Mouse (Mus musculus) erythroblast, adult 5-6 weeks (primary cell): ENCODE results near the gene Cldn18. TPM values are rescaled to one million over a fixed set of nuclear protein-coding genes. Genes with fewer than 3 reads are reported as not detected.

Source experiments
- ATAC-seq: replicated peaks from 2 replicates; pipeline ENCODE4 v1.8.0; 2016; ENCODE audit warnings: moderate number of reproducible peaks, mild to moderate bottlenecking, moderate TSS enrichment, inconsistent platforms; ENCODE audit not compliant: poor library complexity, low FRiP score, severe bottlenecking
- total RNA-seq, 2 experiments: library from RNA; stranded (forward) in 1 of 2; stranded (reverse) in 1 of 2; fragments of 150-400 nt in 1 of 2; fragments of 200-764, 138-1000 nt in 1 of 2; gene quantifications; 2 replicates each; pipeline versions ENCODE4 v1.2.3 to v1.2.4; 2015 to 2017; ENCODE audit warnings: low replicate concordance in 2 of 2

The Cldn18 gene
- total RNA-seq (2015; ENCODE audit: low replicate concordance) (not detected in 2 replicates), total RNA-seq (2017; ENCODE audit: low replicate concordance) (not detected in 2 replicates)

DNA sequence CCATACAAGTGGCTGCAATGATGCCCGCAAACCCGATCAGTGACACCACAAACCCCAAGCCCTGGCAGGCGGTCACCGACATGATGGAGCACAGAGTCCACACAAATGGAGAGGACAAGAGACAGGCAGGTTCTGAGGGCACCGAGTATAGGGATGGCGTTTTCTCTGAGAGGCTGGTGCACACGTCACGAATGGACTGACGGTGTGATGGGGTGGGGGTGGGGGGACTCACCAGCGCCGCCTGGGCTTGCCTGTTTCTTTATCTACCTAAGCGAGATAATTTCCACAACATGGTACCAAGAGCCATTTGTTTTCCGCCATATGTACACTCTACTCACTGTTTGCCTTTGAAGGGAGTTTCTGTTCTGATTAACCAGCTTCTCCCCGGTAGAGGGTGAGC, at the start of gene Cldn18:
TSS of gene Cldn18 (minus strand) at position 134 of the 400 bp plus-strand sequence.
- no peak for ATAC-seq

DNA sequence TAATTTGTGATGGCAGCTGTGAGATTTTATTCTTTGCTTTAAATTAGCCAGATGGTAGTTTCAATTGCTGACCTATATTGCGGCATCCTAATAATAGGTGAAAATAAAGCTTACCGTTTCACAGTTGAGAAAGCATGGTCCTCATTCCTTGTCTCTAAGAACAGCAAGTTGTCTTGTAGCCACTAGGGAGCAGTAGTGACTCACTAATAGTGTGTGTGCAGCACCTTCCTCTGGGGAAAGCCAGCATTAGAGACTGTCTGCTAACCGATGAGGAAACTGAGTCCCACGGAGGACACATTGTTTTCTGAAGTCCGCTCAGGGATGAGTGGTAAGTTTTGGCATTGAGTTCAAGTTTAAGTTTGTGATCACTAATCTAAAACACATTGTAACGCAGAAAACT, 46.5 kb upstream of the Cldn18 start:
- ATAC-seq: no peak

DNA sequence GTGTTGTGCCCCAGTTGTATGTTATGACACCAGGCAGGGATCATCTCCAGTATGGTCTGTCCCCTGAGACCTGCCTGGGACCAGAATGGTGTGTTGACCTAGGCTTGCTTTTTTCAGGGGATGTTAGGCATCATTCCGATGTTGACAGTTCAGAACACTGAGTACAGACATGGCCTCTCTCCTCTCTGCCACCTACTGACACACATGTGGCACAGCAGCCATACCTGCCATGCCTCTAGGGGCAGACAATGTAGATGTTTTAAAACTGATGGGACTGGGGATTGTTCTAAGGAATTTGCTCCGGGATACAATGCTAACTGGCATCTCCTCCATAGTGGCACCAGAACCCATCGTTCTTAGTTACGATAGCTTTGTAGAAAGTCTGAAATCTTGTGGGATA, 33.2 kb upstream of the Cldn18 start:
- ATAC-seq: no peak

DNA sequence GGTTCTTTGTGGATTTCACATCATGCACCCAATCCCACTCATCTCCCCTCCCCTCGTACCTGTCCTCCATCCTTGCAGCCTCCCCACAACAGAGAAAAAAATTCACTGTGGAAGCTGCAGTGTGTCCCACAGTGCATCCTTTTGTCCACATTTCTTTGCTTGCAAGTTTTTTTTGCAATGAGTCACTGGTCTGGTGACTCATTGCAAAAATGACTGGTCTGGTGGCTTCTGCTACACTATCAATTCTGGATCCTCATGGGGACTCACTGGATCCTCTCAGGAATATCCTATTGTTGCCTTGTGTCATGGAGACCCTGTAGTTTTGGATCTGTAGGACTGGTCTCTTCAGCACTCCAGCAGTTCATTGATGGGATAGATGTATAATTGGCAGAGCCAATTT, 31.2 kb upstream of the Cldn18 start:
- no peak for ATAC-seq

DNA sequence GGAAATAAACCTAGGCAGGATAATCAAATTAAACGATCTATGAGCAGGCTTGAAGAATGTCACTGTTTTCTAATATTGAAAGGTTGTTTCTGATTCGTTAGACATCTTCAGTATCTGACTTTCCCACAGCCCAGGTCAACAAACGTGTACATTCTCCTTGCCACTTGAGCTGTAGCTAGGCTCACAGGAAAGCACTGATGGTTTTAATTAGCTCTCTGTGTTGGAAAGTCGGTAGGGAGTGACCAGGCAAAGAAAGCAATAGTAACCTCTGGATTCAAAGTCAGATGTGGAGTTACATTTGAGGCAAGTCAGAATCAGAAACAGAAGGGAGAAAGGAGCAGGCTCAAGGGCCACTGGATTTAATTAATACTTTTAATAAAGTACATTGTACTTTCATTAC, 30.7 kb upstream of the Cldn18 start:
- ATAC-seq: no peak

DNA sequence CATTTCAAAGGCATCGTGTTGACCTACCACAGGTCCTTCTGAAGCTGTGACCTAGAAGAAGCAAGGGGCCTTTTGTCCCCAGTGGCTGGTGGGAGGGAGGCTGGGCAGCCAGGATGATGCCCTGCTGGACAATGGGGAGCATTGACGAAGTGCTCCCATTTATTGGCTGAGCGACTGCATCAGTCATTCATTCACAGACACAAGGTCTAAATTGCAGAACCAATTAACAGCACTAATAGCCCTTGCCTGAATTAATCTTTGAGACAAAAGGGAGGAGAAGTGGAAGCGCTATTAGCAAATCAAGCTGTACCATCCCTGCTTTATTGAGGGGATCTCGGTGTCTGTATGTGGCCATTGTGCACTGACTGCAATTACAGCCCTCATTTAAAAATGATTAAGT, 27.5 kb upstream of the Cldn18 start:
- ATAC-seq: no peak

DNA sequence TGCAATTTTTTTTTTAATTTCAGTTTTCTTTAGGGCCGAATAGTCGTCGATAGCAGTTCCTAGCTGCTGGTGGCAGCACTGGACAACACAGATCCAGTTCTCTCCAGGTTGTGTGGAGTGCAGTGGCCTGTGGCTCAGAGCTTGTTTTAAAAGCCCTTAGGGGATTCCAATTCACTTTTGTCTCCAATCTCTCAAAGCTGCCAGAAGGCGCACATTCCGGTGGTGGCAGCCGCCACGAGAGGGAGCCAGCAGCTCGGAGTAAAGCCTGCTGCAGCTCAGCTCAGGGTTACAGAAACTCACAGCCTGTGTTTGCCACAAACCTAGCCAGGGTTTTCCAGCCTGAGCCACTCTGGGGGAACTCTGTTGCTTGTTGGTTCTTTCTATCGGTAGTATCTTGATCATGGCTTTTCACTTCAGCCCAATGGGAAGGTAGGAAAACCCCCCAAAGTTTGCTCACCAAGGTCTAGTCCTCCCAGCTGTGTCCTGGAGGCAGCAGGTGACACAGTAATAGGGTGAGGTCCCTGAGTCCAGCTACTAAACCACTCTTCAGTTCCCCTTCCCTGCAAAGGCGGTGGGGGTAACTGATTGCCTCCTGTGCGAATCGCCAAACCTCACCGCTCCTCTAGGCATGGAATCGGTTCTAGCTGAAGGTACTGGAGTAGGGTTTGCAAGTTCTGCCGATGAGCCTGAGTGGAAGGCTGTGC, 13.0 kb upstream of the Cldn18 start:
- ATAC-seq: no peak

DNA sequence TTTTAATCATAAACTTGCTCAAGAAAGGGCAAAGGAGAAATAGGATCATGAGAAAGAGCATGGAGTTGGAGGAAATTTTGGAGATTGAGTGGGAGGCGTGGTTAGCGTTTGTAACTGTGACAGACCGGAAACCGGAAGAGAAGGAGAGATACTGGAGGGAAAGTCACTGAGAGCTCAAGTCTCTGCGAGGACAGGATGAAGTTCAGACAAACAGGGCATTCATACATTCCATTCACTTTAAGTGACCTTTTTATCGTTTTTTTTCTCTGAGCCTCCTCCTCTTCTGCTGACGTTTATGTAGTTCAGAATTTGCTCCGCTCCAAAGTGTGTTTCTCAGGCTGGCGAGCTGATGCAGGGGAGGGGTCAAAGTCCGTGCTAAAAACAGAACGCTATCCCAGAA, 10.8 kb upstream of the Cldn18 start:
- ATAC-seq: no peak

DNA sequence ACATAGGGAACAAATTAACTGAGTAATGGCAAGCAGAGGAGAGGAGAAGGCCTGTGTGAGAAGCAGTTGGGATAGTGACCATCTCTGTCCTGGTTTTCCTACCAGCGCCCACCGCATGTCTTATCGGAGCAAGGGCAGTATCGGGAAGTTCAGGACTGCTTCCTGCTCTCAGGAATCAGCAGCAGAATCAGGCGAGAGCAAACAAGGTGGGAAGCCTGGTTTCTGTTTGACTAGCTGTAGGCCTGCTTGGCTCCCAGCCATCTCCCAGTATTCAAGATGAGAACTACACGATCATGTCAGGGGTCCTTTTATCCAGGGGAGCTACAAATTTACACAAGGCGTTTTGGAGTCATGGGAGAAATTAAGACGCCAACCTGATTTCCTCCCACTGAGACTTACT, 8.2 kb upstream of the Cldn18 start:
- no peak for ATAC-seq

DNA sequence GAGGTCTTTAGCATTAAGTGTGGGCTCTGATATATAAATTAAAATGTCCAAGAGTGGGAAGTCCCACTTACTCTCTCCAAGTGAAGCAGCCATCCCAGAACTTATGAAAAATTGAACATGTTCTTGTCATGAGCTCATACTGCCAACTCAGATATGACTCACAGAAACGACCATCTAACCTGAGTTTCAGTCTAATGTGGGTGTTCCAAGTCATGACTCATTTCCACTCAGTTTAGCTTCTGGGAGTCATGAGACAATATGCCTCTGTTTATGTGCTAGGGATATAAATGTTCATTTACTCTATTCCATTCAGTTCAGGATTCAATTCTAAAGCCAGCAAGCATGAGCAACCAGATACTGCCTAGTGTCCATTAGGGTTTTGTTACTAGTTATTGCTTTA, 2.9 kb upstream of the Cldn18 start:
- no peak for ATAC-seq

DNA sequence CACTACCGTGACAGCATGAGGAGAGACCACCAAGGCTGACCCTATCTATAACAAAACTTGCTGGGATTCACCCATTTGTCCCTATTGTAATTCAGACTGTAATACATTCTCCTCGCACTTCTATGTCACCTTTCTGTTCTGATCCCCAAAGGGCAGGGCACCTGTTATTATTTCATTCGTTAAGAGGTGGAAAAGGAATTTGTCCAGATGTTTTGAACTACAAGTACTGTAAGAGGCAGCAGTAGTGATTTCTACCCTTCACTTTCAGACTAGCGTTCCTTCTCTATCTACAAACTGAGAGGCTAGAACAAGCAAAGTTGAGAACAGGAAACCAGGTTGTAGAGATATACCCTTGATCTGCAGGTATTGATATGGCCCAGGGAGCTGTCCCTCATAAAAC, 6.8 kb downstream of the Cldn18 start:
- no peak for ATAC-seq

DNA sequence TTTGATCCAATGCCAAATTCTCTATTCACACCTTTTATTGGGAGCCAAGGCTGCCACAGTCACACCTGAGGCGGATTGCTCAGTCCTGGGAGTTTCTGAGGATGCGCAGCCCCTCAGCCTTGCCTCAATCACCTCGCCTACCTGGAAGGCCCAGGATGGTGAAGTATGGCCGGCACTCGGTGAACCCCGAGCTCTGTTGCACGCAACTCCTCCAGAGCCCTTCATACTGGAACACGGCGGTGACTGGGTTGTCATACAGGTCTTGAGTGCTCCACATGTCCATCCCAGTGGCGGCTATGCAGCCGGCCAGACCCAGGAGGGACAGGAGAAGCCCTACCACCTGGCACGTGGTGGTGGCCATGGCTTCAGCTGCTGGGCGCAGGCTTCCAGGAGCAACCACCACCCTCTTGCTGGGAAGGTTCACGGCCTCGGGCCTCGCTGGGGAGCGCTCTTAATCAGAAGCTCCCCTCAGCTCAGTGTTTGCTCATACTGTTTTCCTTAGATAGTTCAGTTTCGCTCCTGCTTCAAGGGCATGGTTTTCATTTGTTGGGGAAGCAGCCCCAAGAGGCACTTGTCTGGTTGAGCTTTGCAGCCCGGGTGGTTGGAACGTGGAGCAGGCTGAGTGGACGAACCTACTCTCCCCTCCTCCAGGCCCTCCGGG, 7.3 kb downstream of the Cldn18 start:
- ATAC-seq: no peak

DNA sequence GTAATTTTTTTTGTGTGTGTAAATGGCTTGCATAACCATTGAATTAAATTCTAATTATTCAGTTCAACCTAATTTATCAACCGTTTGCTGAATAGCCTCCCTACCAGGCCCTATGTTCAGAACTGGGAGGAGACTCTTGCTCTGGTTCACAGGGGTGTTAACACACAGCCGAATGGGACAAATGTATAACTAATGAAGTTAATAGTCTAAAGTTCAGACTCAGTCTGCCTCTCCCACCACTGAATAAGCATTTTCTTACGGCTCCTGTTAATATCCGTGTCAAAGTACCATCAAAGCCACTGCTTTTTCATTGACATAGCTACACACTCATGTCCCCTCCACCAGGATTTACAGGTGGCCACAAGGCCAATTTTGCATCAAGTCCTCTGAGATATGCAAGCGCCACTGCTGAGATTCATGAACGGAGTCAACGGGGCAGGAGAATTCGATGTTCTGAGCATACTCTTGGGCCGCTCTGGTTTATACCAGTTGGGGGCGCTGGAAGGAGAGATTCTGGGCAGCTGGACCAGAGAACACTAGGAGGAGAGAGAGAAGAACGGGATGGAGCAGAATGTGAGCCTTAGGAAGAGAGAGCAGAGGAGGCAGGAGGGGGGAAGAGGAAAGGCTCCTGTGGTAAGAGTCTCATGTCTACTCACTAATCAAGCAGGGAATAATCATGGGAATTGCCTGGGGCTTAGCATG, 9.5 kb downstream of the Cldn18 start:
- no peak for ATAC-seq

DNA sequence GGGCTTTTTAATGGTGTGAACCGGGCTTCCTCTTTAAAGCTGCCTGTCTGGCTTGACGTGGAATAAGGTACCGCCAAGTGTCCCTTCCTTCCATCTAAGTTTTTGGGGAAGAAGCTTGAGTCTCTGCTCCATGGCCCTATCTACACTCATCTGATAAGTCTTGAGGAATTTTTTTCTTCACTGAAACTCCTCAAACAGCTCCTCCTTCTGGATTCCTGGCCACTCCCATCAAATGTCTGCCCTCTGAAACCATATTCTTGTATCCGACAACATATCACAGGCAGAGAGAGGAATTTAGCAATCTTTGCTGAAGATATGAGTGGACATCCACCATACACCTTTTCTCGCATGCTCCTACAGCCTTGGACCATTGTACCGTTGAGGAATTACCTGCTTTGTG, 10.8 kb downstream of the Cldn18 start:
- no peak for ATAC-seq

DNA sequence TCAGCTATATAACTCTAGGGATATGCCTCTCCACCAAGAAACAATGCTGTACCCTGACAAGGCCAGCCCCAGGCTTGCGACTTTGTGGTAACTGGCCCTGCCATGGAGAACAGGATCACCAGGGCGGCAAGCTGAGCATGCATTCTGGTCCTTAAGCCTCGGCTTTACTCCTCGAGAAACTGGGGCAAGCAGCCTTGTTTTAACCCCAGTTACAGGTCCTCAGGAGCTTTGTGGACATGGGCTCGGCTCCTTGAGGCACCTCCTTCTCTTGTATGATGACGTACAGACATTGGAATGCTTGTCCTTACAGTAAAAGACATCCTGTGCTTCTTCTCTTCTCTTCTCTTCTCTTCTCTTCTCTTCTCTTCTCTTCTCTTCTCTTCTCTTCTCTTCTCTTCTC, 13.4 kb downstream of the Cldn18 start:
- no peak for ATAC-seq

DNA sequence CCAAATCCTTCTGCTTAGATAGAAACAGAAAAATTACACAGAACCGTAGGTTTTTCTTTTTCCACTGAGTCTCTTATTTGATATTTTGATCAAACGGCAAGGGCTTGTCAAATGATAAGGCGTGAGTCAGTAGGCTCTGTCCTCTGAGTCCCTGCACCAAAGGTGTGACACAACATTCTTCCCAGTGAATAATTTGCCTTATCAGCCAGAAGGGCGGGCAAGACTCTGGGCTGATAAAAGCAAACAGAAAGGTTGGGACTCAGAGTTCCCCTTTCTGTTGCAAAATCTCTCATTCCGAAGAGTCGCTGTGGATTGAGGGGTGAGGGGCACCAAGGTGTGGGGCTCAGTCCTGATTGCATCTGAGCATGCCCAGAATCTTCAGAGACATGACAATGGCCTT, 14.9 kb downstream of the Cldn18 start:
- no peak for ATAC-seq

DNA sequence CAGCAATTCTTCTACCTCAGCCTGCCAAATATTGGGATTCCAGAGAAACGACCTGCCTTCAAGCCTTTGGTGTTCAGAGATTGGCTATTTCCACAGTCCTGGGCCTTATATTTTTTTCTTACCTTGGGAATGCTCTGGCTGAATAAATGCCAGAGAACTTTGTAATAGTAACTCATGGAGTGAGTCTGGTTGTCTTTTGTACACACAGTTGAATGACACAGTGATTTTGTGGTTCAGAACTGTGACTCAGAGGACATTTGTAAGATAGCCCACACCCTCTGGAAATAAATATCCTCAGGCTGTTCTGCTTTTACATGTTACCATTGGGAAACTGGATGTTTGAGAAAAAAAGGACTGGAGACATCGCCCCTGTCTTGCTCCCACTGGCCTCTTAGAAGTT, 15.9 kb downstream of the Cldn18 start:
- no peak for ATAC-seq

DNA sequence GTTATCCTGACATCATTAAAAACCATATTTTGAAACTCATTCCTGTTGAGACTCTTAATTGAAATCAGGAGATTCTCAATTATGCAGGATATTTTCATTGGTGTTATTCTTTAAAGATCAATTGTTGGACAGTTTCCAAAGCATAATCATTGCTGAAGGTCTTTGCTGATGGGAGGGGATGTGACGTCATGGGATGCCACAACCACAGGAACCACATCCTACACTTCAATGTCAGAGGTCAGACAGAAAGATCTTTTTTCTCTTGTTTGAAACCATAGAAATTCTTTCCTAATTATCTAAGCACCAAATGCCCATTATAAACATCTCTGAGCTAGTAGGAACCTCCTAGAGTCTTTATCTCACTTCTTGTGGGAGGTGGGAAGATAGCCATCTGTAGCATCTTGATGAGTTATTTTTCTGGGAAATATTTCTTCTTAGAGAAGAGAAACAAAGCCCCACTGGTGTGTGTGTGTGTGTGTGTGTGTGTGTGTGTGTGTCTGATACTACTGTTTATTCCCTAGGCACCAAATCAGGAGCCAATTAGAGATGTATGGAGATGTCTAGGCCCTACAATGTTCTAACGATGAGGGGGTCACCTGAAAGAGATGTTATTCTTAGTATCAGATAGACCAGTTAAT, 17.2 kb downstream of the Cldn18 start:
- ATAC-seq: no peak

DNA sequence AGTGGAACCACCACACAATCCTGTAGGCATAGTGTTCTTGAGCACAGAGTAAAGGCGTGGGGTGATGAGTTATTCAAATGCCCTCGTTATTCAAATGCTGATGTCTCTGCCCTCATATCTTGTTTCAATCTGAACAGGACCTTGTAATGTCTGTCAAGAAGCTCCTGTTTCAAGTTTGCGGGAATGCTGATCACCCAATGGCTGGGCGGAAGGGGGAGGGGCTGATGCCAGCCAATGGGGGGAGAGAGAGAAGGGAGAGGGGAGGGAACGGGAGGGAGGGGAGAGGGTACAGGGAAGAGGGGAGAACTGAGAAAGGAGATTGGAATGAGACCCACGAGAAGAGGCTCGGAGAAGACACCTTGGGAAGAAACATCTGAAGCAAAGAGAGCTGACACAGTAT, 22.1 kb downstream of the Cldn18 start:
- ATAC-seq: no peak

DNA sequence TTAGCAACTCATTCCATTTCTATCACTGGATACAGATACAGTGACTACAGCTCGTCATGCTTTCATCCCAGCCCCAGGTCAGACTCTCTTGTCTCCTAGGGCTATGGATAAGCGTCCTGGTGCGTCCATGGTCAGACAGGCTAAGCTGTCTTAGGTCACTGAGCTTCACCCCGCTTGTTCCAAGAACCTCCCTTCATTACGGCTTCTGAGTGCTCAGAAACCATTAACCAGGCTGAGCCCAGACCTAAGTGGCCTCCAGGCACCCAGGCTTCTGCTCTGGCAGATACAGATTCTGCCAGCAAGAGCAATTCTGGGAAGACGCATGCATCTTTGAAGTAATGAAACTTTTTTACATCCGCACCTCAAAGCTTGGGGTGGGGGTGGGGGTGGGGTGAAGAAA, 26.7 kb downstream of the Cldn18 start:
- ATAC-seq: no peak

DNA sequence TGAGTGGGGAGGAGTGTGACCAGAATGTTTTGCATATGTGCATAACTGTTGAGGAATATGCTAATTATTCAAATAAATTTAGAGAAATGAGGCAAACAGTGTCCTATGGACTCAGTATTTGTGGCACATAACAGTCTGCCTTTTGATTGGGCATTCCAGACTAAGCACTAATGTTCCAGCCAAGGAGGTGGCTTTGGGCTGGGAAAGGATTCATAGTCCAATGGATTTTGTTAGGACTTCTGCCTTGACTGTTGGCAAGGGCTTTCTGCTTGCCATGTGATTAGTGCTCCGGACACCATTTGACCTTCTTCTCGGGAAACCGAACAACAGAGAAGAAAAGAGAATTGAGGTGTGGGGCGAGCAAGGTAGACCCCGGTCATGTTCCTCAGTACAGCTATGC, 27.3 kb downstream of the Cldn18 start:
- ATAC-seq: no peak
